Mouse (Mus musculus) left cerebral cortex, postnatal 14 days (tissue): ENCODE results near the gene Hoxd10. TPM values are rescaled to one million over a fixed set of nuclear protein-coding genes. Genes with fewer than 3 reads are reported as not detected.
A peak's percentile ranks its signal among the peaks of the same experiment; 100 is the strongest.

ENCODE experiments used
- DNase-seq, 2 experiments: peaks; one replicate each; pipeline ENCODE4 v3.0.0; 2021 to 2022; ENCODE audit warnings: low spot score in 2 of 2, mixed read lengths in 1 of 2
- intact Hi-C: fragments of 180-260 bp; cut with DNase I; formaldehyde crosslinking; loops from one replicate; pipeline ENCODE4 v1.15.1; 2025
- total RNA-seq, 2 experiments: library from RNA; stranded (reverse); gene quantifications; 2 replicates each; pipeline ENCODE4 v1.2.3; 2021

The Hoxd10 gene
- total RNA-seq, 2 experiments from 2014 or later = not detected

DNA sequence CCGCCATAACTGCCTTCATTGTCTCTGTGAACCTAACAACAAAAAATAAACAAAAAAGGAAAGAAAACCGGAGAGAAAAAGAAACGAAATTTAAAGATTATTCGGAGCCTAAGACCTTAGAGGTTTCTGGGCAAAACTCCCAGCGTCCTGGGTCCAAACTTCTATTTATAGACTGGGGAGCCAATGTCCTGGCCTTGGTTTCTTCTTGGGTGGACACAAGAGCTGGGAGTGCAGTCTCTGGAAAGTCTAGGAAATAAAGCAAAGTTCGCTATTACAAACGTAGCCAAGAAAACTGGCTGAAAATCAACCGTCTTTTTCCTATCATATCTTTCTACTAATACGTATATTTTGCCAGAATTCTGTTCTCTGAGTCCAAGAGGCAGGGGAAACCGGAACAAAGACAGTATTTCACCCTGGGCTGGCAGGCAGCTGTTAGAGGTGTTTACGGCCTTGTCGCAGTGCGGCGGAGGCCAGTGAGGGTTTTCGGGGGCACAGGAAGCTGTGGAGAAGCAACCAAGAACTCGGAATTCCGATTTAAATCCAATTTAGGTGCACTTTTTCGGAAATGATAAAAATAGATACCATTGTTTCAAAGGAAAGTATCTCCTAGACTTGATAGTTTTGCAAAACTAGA is 22.5 kb downstream of the Hoxd10 start:
- DNase-seq = no peak
- intact Hi-C loops = loop anchor here (2.0 kb wide), 1 partner anchor 341 kb away; no protein-coding TSS in a partner anchor

DNA sequence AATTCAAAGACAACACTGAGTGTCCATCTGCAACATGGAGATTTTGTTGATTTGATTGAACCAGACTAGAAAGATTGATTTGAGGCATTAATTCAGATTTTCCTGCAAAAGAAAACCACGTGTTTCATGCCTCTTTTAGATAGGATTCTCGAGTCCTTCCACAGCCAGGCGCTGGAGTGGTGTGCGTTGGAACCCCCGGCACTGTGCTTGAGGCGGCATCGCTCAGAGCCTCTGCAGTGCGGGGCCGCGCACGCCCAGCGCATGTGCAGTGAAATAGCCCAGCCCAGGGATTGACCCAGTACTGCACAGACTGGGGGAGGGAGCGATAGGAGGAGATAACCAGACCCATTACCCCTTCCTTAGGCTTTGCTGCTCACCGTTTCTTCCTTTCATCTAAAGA is 23.2 kb downstream of the Hoxd10 start:
- DNase-seq = no peak
- intact Hi-C loops = loop anchor here (1.0 to 2.0 kb wide), 2 partner anchors 340 to 422 kb away; no protein-coding TSS in a partner anchor

DNA sequence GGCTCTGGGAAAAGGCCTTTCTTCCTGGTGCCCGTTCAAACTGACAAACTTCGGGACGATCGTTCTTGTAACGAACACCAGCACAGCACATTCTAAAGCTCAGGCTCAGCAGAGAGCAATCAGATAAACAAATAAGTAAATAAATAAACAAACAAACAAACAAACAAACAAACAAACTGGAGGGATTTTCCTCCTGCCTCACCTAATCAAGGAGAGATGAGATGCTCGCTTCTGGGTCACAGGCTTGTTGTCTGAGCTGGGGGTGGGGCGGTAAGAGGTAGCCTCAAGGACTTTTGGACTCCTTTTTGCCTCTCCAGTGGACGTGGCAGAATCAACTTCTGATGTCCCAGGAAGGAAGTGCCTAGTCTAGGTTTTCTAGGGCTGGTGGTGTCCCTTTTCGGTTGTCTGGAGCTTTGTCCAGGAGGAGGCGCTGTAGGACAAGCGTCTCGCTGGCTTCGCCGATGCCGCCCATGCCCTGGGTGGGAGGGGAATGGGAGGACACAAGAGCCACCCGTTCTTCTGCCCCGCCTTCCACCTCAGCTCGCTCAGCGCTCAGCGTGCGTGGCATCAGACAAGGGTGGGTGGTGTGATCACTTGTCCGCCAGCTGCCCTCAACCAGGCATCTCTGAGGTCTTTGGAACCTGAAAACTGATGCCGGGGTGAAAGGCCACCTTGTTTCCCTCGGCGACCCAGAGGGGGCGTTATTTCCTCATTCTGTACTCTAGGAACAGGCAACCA is 23.9 kb downstream of the Hoxd10 start:
- intact Hi-C loops = loop anchor here (1.0 to 2.0 kb wide), 3 partner anchors 249 to 422 kb away; no protein-coding TSS in a partner anchor
- peak; percentile 62 to 79 for DNase-seq

DNA sequence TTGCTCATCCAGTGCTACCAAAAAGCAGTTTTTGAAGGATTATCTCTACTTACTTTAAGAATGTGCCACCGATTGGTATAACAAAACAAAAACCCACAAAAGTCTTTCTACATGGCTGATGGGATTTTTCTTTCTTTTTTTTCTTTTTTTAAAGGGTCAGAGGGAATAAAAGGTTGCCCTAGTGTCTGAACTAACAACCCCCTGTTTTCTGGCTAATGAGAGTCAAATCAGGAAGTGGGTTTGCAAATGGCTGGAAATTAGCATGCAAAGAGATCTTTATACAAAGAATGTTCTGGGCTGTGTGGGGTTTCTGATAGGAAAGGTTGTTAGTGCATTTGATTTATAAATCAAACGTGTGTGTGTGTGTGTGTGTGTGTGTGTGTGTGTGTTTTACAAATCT is 28.7 kb downstream of the Hoxd10 start:
- intact Hi-C loops = no loop called here
- no peak for DNase-seq

DNA sequence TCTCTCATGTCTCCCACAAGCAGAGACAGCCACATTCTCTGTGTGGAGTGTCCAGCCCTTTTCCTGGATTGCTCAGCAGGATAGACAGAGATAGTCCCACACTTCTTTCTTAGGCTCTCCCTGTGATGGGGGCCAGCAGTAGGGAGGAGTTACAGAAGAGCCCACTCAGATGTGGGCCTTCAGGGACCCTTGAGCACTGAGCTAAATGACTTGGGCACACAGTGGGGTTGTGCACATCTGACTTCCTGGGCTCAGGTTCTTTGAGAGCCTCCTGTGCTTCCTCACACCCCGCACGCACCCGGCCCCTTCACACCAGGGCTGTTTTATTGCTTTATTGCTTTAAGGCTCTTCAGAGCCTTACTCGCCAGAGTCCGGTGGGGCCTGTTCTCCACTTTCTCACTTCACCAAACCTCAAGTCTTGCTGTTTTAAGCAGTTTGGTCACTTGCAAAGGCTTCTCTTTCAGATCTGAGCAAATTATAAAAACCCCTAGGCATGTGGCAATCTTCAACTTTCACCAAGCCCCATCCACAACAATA is 29.3 kb downstream of the Hoxd10 start:
- intact Hi-C loops = no loop called here
- no peak for DNase-seq

DNA sequence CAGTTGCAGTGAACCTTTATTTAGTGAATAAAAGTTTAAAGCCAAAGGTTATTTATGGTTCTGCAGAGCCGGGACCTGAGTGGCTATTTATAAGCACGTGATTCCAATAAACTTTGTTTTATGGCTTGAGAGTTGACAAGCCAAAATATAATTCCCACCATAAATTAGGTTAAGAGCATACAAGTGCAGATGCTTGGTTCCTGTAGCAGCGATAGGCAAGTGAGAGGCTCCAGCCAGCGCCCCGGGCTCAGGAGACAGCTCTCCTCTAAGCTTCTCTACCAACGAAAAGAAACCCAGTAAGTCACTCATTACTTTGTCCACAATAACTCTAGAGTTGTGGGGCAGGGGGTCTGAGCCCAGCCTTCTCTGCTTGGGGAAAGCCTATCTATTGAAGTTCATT is 30.2 kb downstream of the Hoxd10 start:
- intact Hi-C loops = no loop called here
- DNase-seq = no peak

DNA sequence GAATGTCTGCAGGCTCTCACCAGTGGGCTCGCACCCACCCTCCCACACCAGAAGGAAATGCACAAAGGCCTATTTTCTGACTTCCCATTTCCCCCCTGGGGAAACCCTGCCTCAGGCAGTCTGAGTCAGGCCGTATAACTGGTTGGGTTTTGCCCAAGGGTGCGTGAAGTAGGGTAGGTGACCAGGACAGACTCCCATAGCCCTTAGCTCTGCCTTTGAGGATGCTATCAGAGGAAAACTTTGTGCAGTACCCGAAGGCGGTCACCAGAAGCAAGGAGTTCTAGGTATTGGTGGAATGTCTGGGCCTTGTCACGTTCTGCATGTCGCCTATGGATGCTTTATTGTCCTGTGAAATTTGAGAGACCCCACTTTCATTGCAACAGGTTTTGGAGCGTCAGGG is 31.2 kb downstream of the Hoxd10 start:
- no peak for DNase-seq
- intact Hi-C loops = no loop called here

DNA sequence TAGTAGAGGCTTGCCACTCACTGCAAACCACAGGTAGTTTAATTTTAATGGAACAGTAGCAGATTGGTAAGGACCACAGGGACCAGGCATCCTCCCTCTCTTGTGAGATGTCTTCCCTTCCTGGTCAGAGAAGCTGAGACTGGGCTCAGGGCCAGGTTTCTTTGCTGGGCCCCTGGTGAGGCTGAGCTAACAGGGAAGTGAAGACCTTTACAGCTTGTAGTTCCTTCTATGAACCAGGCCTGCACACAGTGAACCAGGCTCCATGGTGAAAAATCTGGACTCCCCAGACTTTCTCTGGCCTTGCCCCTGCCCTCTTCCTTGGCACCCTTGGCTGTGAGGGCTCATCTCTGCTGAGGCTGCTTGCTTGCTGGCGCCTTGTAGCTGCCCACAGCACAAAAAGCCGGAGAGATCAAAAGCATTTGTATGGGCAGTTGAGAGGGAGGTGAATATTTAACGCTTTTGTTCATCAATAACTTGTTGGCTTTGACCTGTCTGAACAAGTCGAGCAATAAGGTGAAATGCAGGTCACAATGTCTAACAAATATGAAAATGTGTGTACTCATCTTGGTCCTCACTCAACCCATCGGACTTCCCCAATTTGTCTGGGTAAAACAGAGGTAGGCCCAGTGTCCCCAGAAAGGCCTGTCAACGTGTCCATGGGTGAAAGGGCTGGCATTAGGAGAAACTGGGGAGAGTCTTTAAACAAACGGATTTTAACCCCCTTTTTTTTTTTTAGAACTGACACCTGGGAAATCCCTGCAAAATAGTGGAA is 32.7 kb downstream of the Hoxd10 start:
- no peak for DNase-seq
- intact Hi-C loops = no loop called here

DNA sequence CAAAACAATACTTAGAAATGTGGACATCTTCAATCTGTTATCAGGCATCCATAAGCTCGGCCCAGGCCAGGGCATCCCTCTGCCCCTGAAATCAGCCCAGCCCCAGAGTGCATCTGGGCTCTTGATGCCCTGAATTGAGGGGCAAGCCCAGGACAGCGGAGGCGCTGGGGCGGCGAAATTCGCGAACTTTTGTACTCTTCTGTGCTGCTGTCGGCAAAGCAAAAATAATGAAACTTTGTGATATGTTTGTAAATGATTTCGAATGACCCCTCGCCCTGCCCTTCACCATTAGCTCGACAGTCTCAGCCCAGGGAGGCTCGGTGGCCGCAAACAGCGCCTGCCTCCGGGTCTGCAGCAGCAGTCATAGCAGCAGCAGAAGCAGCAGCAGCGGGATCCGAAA is 33.4 kb downstream of the Hoxd10 start:
- intact Hi-C loops = no loop called here
- DNase-seq = no peak

DNA sequence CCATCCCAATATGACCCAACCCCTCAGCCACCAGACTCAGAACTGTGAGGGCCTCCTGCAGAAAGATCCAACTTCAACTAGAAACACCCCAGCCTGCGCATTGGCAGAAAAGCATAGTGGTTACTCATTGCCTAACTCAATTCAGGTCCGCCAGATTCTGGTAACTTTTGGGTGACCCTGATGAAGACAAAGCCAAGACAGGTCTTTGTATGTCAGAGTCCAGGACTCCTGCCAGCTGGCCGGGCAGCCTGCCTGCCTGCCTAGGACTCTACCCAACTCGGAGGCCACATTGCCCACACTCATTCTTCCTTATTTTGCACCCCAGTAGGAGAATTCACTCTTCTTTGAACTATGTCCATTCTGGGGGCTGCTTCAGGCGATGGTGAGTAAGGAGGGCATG is 34.8 kb downstream of the Hoxd10 start, which contains the start of gene Gm28230:
TSS of gene Gm28230 (plus strand) at position 178 of the 400 bp plus-strand sequence.
- intact Hi-C loops = no loop called here
- DNase-seq = no peak

DNA sequence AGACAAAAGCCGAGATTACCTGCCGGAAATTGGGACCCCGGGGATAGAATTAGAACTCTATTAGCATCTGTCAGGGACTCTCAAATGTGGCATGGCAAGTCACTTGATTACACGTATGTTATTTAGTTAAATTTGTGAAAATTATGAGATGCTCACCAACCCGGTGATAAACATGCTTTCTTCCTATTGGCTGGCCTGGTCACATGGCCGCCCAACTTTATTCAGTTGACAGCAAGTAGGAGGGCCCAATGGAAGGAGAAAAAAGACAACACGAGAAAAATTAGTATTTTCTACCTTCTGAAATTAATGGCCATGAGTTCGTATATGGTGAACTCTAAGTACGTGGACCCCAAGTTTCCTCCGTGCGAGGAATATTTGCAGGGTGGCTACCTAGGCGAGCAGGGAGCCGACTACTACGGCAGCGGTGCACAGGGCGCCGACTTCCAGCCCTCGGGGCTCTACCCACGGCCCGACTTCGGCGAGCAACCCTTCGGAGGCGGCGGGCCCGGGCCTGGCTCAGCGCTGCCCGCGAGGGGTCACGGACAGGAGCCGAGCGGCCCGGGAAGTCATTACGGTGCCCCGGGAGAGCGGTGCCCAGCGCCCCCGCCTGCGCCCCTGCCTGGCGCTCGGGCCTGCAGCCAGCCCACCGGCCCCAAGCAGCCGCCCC is 35.4 kb downstream of the Hoxd10 start:
- intact Hi-C loops = no loop called here
- no peak for DNase-seq

DNA sequence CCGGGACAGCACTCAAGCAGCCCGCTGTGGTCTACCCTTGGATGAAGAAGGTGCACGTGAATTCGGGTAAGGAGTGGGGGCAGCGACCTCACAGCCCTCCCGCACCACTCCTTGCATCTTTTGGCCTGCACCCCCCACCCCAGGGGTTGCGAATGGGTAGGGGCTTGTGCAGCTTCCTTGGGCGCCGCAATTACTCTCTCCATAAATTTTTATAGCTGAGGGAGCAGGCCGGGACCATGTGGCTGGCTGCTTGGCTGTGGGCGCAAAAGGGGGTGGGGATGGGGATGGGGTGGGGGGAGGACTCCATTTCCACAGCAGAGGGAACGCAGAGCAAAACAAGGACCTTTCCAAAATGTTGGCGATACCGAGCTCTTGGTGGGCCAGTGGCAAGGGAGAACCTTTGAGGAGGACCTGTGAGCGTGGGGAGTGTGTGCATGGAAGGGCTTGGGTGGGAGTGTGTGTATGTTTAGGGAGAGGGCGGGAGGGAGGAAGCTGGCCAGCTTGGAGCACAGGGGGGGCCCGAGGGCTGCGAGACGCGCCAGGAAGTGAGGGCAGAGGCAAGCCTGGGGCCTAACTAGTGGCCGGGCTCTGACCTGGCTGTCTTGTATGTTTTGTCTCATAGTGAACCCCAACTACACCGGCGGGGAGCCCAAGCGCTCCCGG is 36.0 kb downstream of the Hoxd10 start:
- DNase-seq = no peak
- intact Hi-C loops = no loop called here

DNA sequence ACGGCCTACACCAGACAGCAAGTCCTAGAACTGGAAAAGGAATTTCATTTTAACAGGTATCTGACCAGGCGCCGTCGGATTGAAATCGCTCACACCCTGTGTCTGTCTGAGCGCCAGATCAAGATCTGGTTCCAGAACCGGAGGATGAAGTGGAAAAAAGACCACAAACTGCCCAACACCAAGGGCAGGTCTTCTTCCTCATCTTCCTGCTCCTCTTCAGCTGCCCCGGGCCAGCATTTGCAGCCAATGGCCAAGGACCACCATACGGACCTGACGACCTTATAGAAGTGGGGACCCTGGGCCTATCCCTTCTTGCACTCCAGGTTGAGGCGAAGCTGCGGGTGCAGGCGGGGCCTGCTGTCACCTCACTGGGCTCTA is 36.6 kb downstream of the Hoxd10 start:
- DNase-seq = no peak
- intact Hi-C loops = no loop called here

DNA sequence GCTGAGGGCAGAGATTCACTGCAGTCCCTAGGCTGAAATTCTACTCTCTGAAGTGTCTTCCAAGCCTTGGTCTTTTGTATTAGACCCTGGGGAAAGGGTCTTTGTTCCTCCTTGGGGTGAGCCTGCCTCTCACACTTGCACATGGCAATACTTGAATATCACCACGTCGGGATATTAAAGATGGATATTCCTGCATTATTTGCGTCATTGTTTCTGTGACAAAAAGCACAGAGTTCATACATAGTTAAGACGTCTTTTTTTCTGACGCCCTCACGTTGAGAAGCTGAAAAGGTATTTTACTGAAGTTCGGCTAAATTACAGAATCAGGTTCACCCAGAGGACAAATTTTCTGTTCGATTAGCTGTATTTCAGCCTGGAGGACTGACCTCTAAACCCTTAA is 38.6 kb downstream of the Hoxd10 start:
- intact Hi-C loops = no loop called here
- no peak for DNase-seq

DNA sequence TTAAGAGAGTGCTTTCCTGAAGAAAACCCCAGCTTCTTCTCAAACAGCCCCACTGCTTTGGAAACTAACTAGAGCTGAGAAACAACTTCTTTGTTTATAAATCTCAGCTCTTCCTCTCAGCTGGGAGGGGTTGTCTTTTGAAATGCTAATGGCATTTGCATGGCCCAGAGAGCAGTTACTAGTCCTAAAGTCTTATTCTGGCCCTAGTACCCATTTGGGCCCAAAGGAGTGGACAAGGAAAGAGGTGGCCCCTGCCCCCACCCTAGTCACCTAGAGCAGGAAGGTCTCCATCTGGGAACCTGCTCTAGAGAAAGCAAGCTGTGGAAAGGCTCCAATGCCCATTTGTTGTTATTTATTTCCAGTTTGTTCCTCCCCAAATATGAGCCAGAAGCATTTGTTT is 39.3 kb downstream of the Hoxd10 start:
- intact Hi-C loops = no loop called here
- no peak for DNase-seq

DNA sequence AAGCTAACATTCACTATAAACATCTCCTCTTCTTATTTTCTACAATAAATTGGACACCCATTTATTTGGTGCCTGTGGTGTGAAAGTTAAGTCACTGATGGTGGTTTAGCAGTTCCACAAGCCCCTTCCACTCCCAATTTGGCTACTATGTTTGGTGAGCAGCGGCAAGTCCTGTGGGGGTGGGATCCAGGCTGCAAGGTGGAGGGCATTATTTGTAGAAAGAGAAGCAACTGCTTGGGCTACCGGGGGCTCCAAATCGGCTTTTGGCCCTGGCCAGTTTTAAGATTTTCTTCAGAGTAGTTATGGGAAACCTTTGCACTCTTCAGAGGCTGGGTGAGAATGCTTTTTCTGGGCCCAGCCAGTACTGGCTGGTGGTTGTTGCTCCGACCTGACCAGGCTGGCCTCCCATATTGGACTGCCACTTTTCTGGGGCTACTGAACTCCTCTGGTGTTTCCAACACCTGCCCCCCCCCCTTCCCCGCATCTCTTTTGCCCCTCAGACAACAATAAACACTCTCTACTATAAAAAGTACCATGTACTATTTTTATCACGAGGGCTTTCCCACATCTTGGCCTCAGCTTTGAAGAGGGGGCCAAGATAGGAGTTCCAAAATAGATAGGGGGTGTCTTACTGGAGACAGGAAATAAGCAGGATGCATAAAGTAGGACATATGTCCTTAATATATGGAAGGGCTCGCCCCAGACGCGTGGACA is 40.2 kb downstream of the Hoxd10 start:
- intact Hi-C loops = no loop called here
- no peak for DNase-seq

DNA sequence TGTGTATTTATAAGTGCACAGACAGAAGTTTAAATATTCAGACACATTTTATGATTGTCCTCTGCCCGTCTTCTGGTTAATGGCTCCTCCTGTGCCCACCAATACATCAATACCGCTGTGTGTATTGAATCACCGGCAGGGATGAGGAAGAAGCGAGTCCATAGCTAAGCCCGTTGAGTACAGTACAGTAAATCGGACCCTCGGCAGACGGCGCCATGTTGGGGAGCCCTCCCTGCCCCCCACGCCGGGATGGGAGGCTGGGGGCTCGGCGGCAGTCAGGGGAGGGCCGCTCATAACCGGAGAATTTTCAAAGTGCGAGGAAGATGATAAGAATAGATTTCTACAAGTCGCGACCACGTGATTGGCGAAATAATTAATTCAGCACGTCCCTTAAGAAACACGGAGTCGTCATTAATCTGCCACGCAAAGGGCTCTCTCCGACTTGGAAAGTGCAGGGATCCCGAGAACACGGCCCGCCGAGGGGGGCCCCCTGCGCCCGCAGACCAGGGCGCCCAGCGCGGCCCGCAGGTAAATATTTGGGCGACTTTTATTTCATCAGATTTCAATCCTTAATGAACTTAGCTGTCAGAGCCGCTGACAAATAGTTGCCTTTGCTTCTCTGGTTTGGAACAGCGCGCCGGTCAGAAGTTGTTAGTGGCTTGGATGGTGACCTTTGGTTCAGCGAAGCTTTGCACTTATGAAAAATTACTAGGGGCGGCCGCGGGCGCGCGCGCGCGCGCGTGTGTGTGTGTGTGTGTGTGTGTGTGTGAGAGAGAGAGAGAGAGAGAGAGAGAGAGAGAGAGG is 41.0 kb downstream of the Hoxd10 start:
- intact Hi-C loops = no loop called here
- DNase-seq = no peak

DNA sequence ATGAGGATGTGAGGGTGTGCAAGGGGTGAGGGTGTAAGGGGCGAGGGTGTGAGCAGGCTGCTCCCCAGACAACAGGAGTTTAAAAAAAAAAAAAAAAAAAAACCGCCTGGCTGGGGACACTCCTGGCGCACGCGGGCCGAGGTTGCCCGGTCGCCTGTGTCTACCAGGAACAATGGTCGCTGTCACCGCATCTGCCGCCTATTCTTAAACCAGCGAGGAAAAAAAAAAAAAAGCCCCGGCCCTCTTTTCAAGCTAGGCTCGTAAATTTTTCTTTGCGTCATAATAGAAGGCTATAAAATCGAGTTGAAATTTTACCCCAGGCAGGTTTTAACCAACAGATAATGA is 41.6 kb downstream of the Hoxd10 start:
- DNase-seq = no peak
- intact Hi-C loops = no loop called here
